Mouse (Mus musculus) CH12.LX (cell line): Measurements from ENCODE around the gene Tor3a. TPM values are rescaled to one million over a fixed set of nuclear protein-coding genes. Genes with fewer than 3 reads are reported as not detected.

Experiments used
- DNase-seq: peaks from one replicate; pipeline ENCODE4 v3.0.0-alpha.2; 2013; ENCODE audit errors: extremely low read depth
- H3K27ac ChIP-seq: 2 replicates; pipeline ENCODE4 v1.5.1; 2012; ENCODE audit warnings: low read depth, mild to moderate bottlenecking, control low read depth, moderate library complexity; ENCODE audit not compliant: insufficient read depth
- H3K27me3 ChIP-seq: replicated peaks from 2 replicates; pipeline ENCODE3; 2012; ENCODE audit warnings: inconsistent platforms
- H3K36me3 ChIP-seq, 2 experiments: replicated peaks in 1 of 2; 2 replicates each; pipeline versions ENCODE3 to v1.6.1; 2012; ENCODE audit warnings: inconsistent platforms in 1 of 2, low read length in 1 of 2, mild to moderate bottlenecking in 1 of 2, mixed read lengths in 1 of 2, moderate library complexity in 1 of 2; ENCODE audit not compliant: control insufficient read depth in 1 of 2, insufficient read depth in 1 of 2
- H3K4me1 ChIP-seq, 2 experiments: 2 replicates each; pipeline ENCODE4 v1.6.1; 2012; ENCODE audit warnings: inconsistent platforms in 1 of 2, moderate library complexity in 1 of 2; ENCODE audit not compliant: insufficient read depth in 2 of 2, control insufficient read depth in 1 of 2
- H3K4me2 ChIP-seq: 2 replicates; pipeline ENCODE4 v1.6.1; 2012; ENCODE audit warnings: low read depth, mild to moderate bottlenecking, control low read depth; ENCODE audit not compliant: poor library complexity, insufficient read depth, severe bottlenecking
- H3K4me3 ChIP-seq, 3 experiments: fragments of 150-350 bp in 1 of 3; sonication (generic) in 1 of 3; replicated peaks in 1 of 3; 2 replicates each; pipeline versions ENCODE3 to v1.5.1; 2011 to 2012; ENCODE audit warnings: low read depth in 2 of 3, low read length in 2 of 3, mild to moderate bottlenecking in 2 of 3, moderate library complexity in 2 of 3, control low read depth in 1 of 3, improper control_type of control experiment in 1 of 3, inconsistent platforms in 1 of 3, mixed read lengths in 1 of 3; ENCODE audit not compliant: poor library complexity in 1 of 3
- H3K79me2 ChIP-seq: replicated peaks from 2 replicates; pipeline ENCODE4 v1.6.1; 2012; ENCODE audit warnings: mild to moderate bottlenecking, moderate library complexity; ENCODE audit not compliant: control insufficient read depth, poor library complexity, insufficient read depth, severe bottlenecking; ENCODE audit errors: extremely low read depth
- H3K9ac ChIP-seq: 2 replicates; pipeline ENCODE4 v1.6.1; 2012; ENCODE audit warnings: low read depth, mild to moderate bottlenecking, control low read depth, moderate library complexity; ENCODE audit not compliant: insufficient read depth
- H3K9me3 ChIP-seq: replicated peaks from 2 replicates; pipeline ENCODE3; 2012; ENCODE audit warnings: low read length, inconsistent platforms, mixed read lengths
- CHD2 ChIP-seq: IDR thresholded peaks from 2 replicates; pipeline ENCODE4 v1.6.1; 2011; ENCODE audit warnings: low read length, improper control_type of control experiment
- E2F4 ChIP-seq: IDR thresholded peaks from 2 replicates; pipeline ENCODE4 v1.6.1; 2011; ENCODE audit warnings: low read depth, low read length, improper control_type of control experiment; ENCODE audit not compliant: insufficient replicate concordance
- ETS1 ChIP-seq: conservative IDR thresholded peaks from 2 replicates; pipeline ENCODE4 v1.6.1; 2012; ENCODE audit warnings: low read depth, mild to moderate bottlenecking, inconsistent platforms, low read length, improper control_type of control experiment, moderate library complexity
- JUND ChIP-seq: conservative IDR thresholded peaks from 2 replicates; pipeline ENCODE4 v1.6.1; 2011; ENCODE audit warnings: low read depth, low read length, improper control_type of control experiment
- KAT2A ChIP-seq: IDR thresholded peaks from 2 replicates; pipeline ENCODE4 v1.6.1; 2012; ENCODE audit warnings: low read length, improper control_type of control experiment, inconsistent platforms; ENCODE audit not compliant: insufficient replicate concordance
- MAFK ChIP-seq: IDR thresholded peaks from 2 replicates; pipeline ENCODE4 v1.6.1; 2011; ENCODE audit warnings: low read length, improper control_type of control experiment; ENCODE audit not compliant: insufficient replicate concordance
- MAZ ChIP-seq: IDR thresholded peaks from 2 replicates; pipeline ENCODE4 v1.6.1; 2012; ENCODE audit warnings: low read depth, mild to moderate bottlenecking, inconsistent platforms, low read length, improper control_type of control experiment, moderate library complexity
- MXI1 ChIP-seq: IDR thresholded peaks from 2 replicates; pipeline ENCODE4 v1.6.1; 2011; ENCODE audit warnings: mild to moderate bottlenecking, low read depth, low read length, improper control_type of control experiment
- MYC ChIP-seq: IDR thresholded peaks from 2 replicates; pipeline ENCODE4 v1.6.1; 2011; ENCODE audit warnings: low read depth, mild to moderate bottlenecking, improper control_type of control experiment, low read length
- NELFE ChIP-seq: IDR thresholded peaks from 2 replicates; pipeline ENCODE4 v1.6.1; 2011; ENCODE audit warnings: low read depth, low read length, improper control_type of control experiment
- NRF1 ChIP-seq: IDR thresholded peaks from 2 replicates; pipeline ENCODE4 v1.6.1; 2014; ENCODE audit warnings: low read depth, mild to moderate bottlenecking, inconsistent platforms, low read length, improper control_type of control experiment, moderate library complexity
- PAX5 ChIP-seq: IDR thresholded peaks from 2 replicates; pipeline ENCODE4 v1.6.1; 2012; ENCODE audit warnings: low read length, inconsistent platforms, mixed read lengths
- POLR2A ChIP-seq: IDR thresholded peaks from 2 replicates; pipeline ENCODE4 v1.6.1; 2011; ENCODE audit warnings: low read depth, mild to moderate bottlenecking, improper control_type of control experiment, low read length
- POLR2AphosphoS2 ChIP-seq: IDR thresholded peaks from 2 replicates; pipeline ENCODE4 v1.6.1; 2011; ENCODE audit warnings: low read depth, low read length, improper control_type of control experiment
- RCOR1 ChIP-seq: conservative IDR thresholded peaks from 2 replicates; pipeline ENCODE4 v1.6.1; 2012; ENCODE audit warnings: low read depth, mild to moderate bottlenecking, inconsistent platforms, low read length, improper control_type of control experiment
- TBP ChIP-seq: conservative IDR thresholded peaks from 2 replicates; pipeline ENCODE4 v1.6.1; 2011; ENCODE audit warnings: low read depth, low read length, improper control_type of control experiment
- USF1 ChIP-seq: IDR thresholded peaks from 2 replicates; pipeline ENCODE4 v1.6.1; 2014; ENCODE audit warnings: low read depth, mild to moderate bottlenecking, inconsistent platforms, low read length, improper control_type of control experiment
- USF2 ChIP-seq: conservative IDR thresholded peaks from 2 replicates; pipeline ENCODE4 v1.6.1; 2011; ENCODE audit warnings: low read depth, low read length, improper control_type of control experiment
- ZC3H11A ChIP-seq: IDR thresholded peaks from 2 replicates; pipeline ENCODE4 v1.6.1; 2012; ENCODE audit warnings: low read depth, mild to moderate bottlenecking, inconsistent platforms, low read length, improper control_type of control experiment
- ZKSCAN1 ChIP-seq: IDR thresholded peaks from 2 replicates; pipeline ENCODE4 v1.6.1; 2012; ENCODE audit warnings: low read depth, inconsistent platforms, low read length, improper control_type of control experiment, borderline replicate concordance
- ZMIZ1 ChIP-seq: IDR thresholded peaks from 2 replicates; pipeline ENCODE4 v1.6.1; 2012; ENCODE audit warnings: low read depth, mild to moderate bottlenecking, inconsistent platforms, low read length, improper control_type of control experiment
- dilution Hi-C: fragments of 300-500 bp; cut with MboI; formaldehyde crosslinking; loops from 2 replicates; pipeline ENCODE4 v1.14.3; 2020; ENCODE audit warnings: low sequenced_read_pairs; ENCODE audit not compliant: extremely low pct_unique_long_range_greater_than_20kb, extremely low pct_ligation_motif_present
- in situ Hi-C: fragments of 300-500 bp; cut with MboI; formaldehyde crosslinking; loops from 3 replicates; pipeline ENCODE4 v1.14.3; 2019; ENCODE audit warnings: low sequenced_read_pairs, low pct_ligation_motif_present, low pct_unique_long_range_greater_than_20kb, mixed read lengths
- polyA plus RNA-seq: library from polyadenylated mRNA; unstranded; fragments of >175 nt; gene quantifications from 2 replicates; pipeline ENCODE4 v1.2.1, GENCODE M21; 2012; ENCODE audit warnings: low read depth; ENCODE audit not compliant: insufficient read length
- total RNA-seq, 2 experiments: library from RNA; depleted of rRNA; stranded (reverse); fragments of 300-350 nt in 1 of 2; fragments of >200 nt in 1 of 2; gene quantifications; 2 replicates each; pipeline ENCODE4 v1.2.3; 2012 to 2014

The Tor3a gene
- total and polyA plus RNA-seq, 3 experiments = 37.6 to 85.7 (median 53.8) TPM

DNA sequence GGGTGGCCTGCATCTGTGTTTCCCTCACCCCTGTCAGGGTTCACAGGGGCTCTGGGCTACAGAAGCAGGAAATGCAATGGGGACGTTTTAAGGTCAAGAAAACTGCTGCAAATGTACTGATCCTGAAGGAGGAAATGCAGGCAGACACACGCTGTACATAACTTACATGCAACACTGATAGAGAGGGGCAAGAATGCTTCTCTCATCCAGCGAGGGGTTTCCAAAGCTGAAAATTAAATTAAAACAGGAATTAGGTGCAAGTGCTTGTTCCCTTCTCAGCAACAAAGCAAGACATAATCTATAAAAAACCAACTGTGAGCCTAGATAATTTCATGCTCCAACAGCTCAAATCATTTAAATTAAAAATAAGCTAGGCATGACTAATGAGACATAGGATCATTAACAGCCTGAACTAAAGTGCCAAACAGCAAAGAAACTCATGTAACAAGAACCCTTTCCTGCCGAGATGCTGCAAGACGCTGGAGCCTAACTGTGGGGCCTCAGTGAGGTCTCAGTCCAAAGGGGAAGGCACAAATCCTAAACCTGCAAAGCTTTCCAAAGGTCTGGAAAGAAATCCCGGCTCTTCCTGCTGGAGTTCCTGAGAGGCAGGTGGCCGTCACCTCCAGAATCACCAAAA, 12.0 kb upstream of the Tor3a start:
- in situ Hi-C loops = no loop called here
- dilution Hi-C loops = no loop called here

GRCm38 (mm10) chr1:156679599-156679998, 5.4 kb upstream of the Tor3a start:
- H3K4me1 ChIP-seq = peaks cover 0 to 25% of the 10 kb centered on the region in 2 experiments; a peak in 3 of 4 replicates
- in situ Hi-C loops = no loop called here
- no peak overlapping the region for H3K9ac ChIP-seq
- dilution Hi-C loops = no loop called here
- H3K27ac ChIP-seq = no peak overlapping the region
- no peak overlapping the region for H3K4me2 ChIP-seq
- H3K36me3 ChIP-seq = peaks cover 13 to 44% of the 10 kb centered on the region in 2 experiments
- H3K4me3 ChIP-seq = no peak overlapping the region
- no peak for DNase-seq
- H3K79me2 ChIP-seq = no peaks in the 10 kb centered on the region
- no peaks in the 10 kb centered on the region for H3K27me3 ChIP-seq
- no peaks in the 10 kb centered on the region for H3K9me3 ChIP-seq
- no peak for TF ChIP-seq MYC
- TF ChIP-seq MAZ = no peak
- no peak for TF ChIP-seq JUND
- no peak for TF ChIP-seq ETS1
- no peak for TF ChIP-seq ZC3H11A
- no peak for TF ChIP-seq ZKSCAN1
- TF ChIP-seq PAX5 = no peak
- TF ChIP-seq, all 38 proteins: peak for 0

More for the DNA sequence above, 12.0 kb upstream of the Tor3a start:
- Histone ChIP-seq H3K4me1 (peaks cover 0 to under 1% of the 10 kb centered on the region in 2 experiments; a peak in 1 of 4 replicates), H3K4me3 (no peak overlapping the region), H3K27me3 (no peaks in the 10 kb centered on the region), H3K79me2 (no peaks in the 10 kb centered on the region), H3K9ac (no peak overlapping the region), H3K9me3 (no peaks in the 10 kb centered on the region), H3K4me2 (no peak overlapping the region), H3K36me3 (peaks cover 42 to 84% of the 10 kb centered on the region in 2 experiments)
- DNase-seq = no peak
- no peak for TF ChIP-seq ZC3H11A
- TF ChIP-seq, all 38 proteins: peak for 0
- H3K27ac ChIP-seq = no peak overlapping the region

DNA sequence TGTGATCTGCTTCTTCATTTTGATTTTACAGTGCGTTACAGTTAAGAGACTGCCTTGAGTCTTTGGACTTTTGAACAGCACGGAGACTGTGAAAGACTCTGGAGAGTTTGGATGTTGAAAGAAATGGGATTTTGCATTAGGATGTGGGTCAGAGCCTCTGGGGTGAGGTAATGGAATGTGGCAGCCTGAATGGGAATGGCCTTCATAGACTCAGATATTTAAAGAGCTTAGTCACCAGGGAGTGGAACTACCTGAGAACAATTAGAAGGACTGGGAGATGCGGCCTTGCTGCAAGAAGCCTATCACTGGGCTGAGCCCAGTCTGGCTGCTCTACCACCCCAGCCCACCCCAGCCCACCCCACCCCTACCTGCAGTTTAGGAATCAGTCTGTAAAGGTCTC, 3.1 kb upstream of the Tor3a start:
- no peak overlapping the region for H3K27ac ChIP-seq
- no peak for DNase-seq
- no peaks in the 10 kb centered on the region for H3K27me3 ChIP-seq
- dilution Hi-C loops = no loop called here
- H3K79me2 ChIP-seq = peaks cover 3% of the 10 kb centered on the region; the same call in 1 of the 2 replicates
- no peaks in the 10 kb centered on the region for H3K9me3 ChIP-seq
- H3K4me1 ChIP-seq = peaks cover 0 to 25% of the 10 kb centered on the region in 2 experiments; a peak in 3 of 4 replicates
- H3K4me2 ChIP-seq = no peak overlapping the region
- no peak overlapping the region for H3K4me3 ChIP-seq
- peaks cover 5 to 29% of the 10 kb centered on the region in 2 experiments for H3K36me3 ChIP-seq
- no peak for TF ChIP-seq MYC
- no peak for TF ChIP-seq ZMIZ1
- TF ChIP-seq USF1 = no peak
- no peak for TF ChIP-seq ZC3H11A
- TF ChIP-seq USF2 = no peak
- TF ChIP-seq CHD2 = no peak
- no peak for TF ChIP-seq NELFE
- TF ChIP-seq RCOR1 = no peak
- no peak for TF ChIP-seq TBP
- TF ChIP-seq ZKSCAN1 = no peak
- TF ChIP-seq E2F4 = no peak
- TF ChIP-seq JUND = no peak
- no peak for TF ChIP-seq POLR2A
- TF ChIP-seq MAFK = no peak
- TF ChIP-seq POLR2AphosphoS2 = no peak
- TF ChIP-seq KAT2A = no peak
- TF ChIP-seq NRF1 = no peak
- TF ChIP-seq MXI1 = no peak
- in situ Hi-C loops = no loop called here
- H3K9ac ChIP-seq = no peak overlapping the region
